Mouse (Mus musculus) E14TG2a.4 (cell line): Measurements from ENCODE around the gene Ppp4r3b.

Source experiments
- H3K27me3 ChIP-seq: 2 replicates; pipeline ENCODE4 v1.6.1; 2014; ENCODE audit warnings: low read length, control low read depth; ENCODE audit not compliant: insufficient read depth
- H3K36me3 ChIP-seq: 2 replicates; pipeline ENCODE4 v1.6.1; 2014; ENCODE audit warnings: low read length, control low read depth; ENCODE audit not compliant: insufficient read depth
- H3K4me1 ChIP-seq: replicated peaks from 2 replicates; pipeline ENCODE4 v1.6.1; 2014; ENCODE audit warnings: low read depth, low read length, control low read depth
- H3K4me3 ChIP-seq: replicated peaks from 2 replicates; pipeline ENCODE4 v1.5.1; 2014; ENCODE audit warnings: mild to moderate bottlenecking, low read length
- H3K9me3 ChIP-seq: 2 replicates; pipeline ENCODE4 v1.6.1; 2014; ENCODE audit warnings: low read length, control low read depth
- CTCF ChIP-seq: conservative IDR thresholded peaks from 2 replicates; pipeline ENCODE4 v1.5.1; 2014; ENCODE audit warnings: low read length
- NANOG ChIP-seq: IDR thresholded peaks from 2 replicates; pipeline ENCODE4 v1.6.1; 2014; ENCODE audit warnings: borderline replicate concordance, low read length, mixed read lengths
- POU5F1 ChIP-seq: IDR thresholded peaks from 2 replicates; pipeline ENCODE4 v1.6.1; 2014; ENCODE audit warnings: low read length, borderline replicate concordance

Ppp4r3b gene

DNA sequence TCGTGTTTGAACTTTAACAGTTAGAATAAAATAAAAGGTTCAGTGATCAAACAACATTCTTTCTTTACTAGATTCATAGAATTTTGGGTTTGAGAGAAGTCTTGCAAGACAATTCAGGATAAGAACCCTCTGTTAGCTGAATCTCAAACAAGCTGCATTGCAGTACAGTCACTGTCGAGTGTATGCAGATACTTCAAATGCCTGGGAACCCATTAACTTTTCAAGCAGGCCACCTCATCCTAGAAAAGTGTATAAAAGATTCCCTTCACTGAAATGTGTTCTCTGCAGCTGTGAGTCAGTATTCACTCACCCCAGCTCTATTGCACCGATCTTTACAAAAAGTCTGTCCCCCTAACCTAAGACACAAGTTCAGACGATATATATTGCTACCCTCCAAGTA, 73.3 kb downstream of the Ppp4r3b start:
- H3K27me3 ChIP-seq = no peaks in the 10 kb centered on the region
- peak overlapping the region; percentile 93 for H3K4me3 ChIP-seq
- no peaks in the 10 kb centered on the region for H3K9me3 ChIP-seq
- H3K36me3 ChIP-seq = peaks cover 18% of the 10 kb centered on the region; the same call in 1 of the 2 replicates
- H3K4me1 ChIP-seq = peaks cover 12% of the 10 kb centered on the region
- TF ChIP-seq POU5F1 = no peak
- TF ChIP-seq NANOG = no peak
- TF ChIP-seq CTCF = no peak

DNA sequence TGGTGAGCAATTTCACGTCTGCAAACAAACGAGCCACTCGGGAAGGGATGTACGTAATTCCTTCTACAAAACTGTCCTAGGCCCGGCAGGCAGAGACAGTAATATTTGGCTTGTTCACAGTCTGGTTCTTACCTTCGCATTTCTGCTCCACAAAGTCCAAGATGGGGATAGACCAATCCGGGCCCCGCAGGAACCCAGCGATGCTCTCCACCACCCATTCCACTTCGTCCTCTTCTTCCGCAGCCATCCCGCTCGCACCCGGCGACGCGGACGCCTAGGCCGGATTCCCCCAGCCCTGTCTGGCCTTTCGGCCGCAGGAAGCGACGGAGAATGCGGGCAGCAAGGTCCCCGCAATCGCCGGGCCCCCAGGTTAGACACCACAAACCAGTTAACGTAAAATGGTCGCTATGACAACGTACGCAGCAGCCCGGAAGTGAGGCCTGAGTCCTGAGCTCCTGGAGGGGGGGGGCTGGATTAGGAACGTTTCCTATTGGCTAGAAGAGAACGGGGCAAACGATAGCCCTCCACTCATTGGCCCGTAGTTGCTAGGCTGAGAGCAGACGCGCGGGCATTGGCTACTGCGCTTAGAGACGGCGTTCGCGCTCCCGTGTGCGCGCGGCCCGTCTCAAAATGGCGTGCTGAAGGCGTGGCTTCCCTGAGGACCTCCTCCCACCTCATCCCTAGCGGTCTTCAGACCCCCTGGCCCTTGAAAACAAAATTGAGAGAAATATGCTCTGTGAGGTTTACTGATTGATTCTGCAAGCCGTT, 74.4 kb downstream of the Ppp4r3b start, which contains the start of gene Cfap36:
Gene Cfap36 (minus strand): TSS at position 527 of the 768 bp plus-strand sequence.
- Histone ChIP-seq H3K9me3 (no peaks in the 10 kb centered on the region), H3K27me3 (no peaks in the 10 kb centered on the region), H3K4me3 (peak within 1 kb of the TSS; percentile 93), H3K36me3 (peaks cover 14% of the 10 kb centered on the region; the same call in 1 of the 2 replicates), H3K4me1 (peaks cover 12% of the 10 kb centered on the region)
- no peak for TF ChIP-seq NANOG
- no peak for TF ChIP-seq CTCF
- TF ChIP-seq POU5F1 = no peak

DNA sequence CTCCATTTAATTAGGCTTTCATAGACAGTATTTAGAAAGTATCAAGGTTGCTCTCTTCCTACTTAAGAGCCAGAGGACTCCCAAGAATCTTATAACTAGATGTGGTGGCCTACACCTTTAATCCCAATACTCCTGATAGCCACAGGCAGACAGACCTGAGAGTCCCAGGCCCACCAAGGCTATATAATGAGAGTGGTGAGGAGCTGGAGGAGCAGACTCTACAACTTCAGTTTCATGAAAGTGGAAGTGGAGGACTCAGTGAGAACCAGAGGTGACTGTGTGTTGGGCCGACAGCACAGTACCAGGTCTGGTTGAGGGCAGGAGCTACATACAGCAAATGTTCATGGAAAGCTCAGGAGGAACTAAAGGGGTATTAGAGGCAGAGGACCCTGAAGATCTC, 75.0 kb downstream of the Ppp4r3b start:
- Histone ChIP-seq H3K4me3 (peak overlapping the region; percentile 93; the same call in 1 of the 2 replicates), H3K36me3 (peaks cover 10% of the 10 kb centered on the region; the same call in 1 of the 2 replicates), H3K4me1 (peaks cover 12% of the 10 kb centered on the region), H3K9me3 (no peaks in the 10 kb centered on the region), H3K27me3 (no peaks in the 10 kb centered on the region)
- TF ChIP-seq CTCF (no peak), NANOG (no peak), POU5F1 (no peak)

GRCm38 (mm10) chr11:29248386-29248785, 75.7 kb downstream of the Ppp4r3b start:
- no peak for TF ChIP-seq POU5F1
- TF ChIP-seq NANOG = no peak
- TF ChIP-seq CTCF = no peak
- Histone ChIP-seq H3K9me3 (no peaks in the 10 kb centered on the region), H3K4me1 (peaks cover 12% of the 10 kb centered on the region), H3K36me3 (peaks cover 9% of the 10 kb centered on the region; the same call in 1 of the 2 replicates), H3K4me3 (no peak overlapping the region), H3K27me3 (no peaks in the 10 kb centered on the region)

- no peak for TF ChIP-seq CTCF
- Histone ChIP-seq H3K9me3 (peaks cover 15% of the 10 kb centered on the region), H3K27me3 (no peaks in the 10 kb centered on the region)
Measured at GRCm38 (mm10) chr11:29254643-29255042, 82.0 kb downstream of the Ppp4r3b start.

GRCm38 (mm10) chr11:29267824-29268223, 95.1 kb downstream of the Ppp4r3b start:
- Histone ChIP-seq H3K36me3 (no peaks in the 10 kb centered on the region), H3K4me1 (no peaks in the 10 kb centered on the region), H3K4me3 (no peak overlapping the region), H3K27me3 (no peaks in the 10 kb centered on the region), H3K9me3 (peaks cover 16% of the 10 kb centered on the region)
- TF ChIP-seq CTCF (peak; percentile 72), NANOG (no peak), POU5F1 (no peak)

More at GRCm38 (mm10) chr11:29254643-29255042, 82.0 kb downstream of the Ppp4r3b start:
- H3K4me1 ChIP-seq = no peaks in the 10 kb centered on the region
- no peaks in the 10 kb centered on the region for H3K36me3 ChIP-seq
- no peak overlapping the region for H3K4me3 ChIP-seq
